Comparison of ENCODE assay signal across 8 mouse cellular contexts in genomic region chr1:104768371-104769249, GRCm38 (mm10). TPM values are rescaled to one million over a fixed set of nuclear protein-coding genes. Genes with fewer than 3 reads are reported as not detected.
A peak's percentile ranks its signal among the peaks of the same experiment; 100 is the strongest.
DNase-seq lines count a peak whose midpoint lies in the region; ATAC-seq and TF ChIP-seq lines count a peak whose summit lies in the region.

Gene Cdh20, plus strand, starts transcription at chr1:104768529.

- H3K27me3 ChIP-seq in heart, embryonic 10.5 days (ENCODE audit: insufficient read depth, poor library complexity, severe bottlenecking): peaks cover 9% of the 10 kb centered on the region; the same call in 1 of the 2 replicates
- no peaks in the 10 kb centered on the region; the same call in none of the 2 replicates for H3K27me3 ChIP-seq in forebrain, embryonic 11.5 days (ENCODE audit: control insufficient read depth, insufficient read depth, low read length)
- peaks cover 5% of the 10 kb centered on the region; the same call in 1 of the 2 replicates for H3K27me3 ChIP-seq in hindbrain, embryonic 14.5 days (ENCODE audit: control insufficient read depth, insufficient read depth, low read length)
- H3K27me3 ChIP-seq in liver, embryonic 12.5 days (replicated peaks): peaks cover 36% of the 10 kb centered on the region

- no peak for TF ChIP-seq CTCF in brain, embryonic 14.5 days (IDR thresholded peaks at IDR 0.05; ENCODE audit: borderline replicate concordance, extremely low read depth, insufficient read depth, insufficient read length)

- no peaks in the 10 kb centered on the region for H3K9me3 ChIP-seq in heart, embryonic 10.5 days
- no peaks in the 10 kb centered on the region for H3K9me3 ChIP-seq in forebrain, embryonic 11.5 days (ENCODE audit: control insufficient read depth, low read length)
- no peaks in the 10 kb centered on the region for H3K9me3 ChIP-seq in hindbrain, embryonic 14.5 days (ENCODE audit: control insufficient read depth, low read length)
- no peaks in the 10 kb centered on the region for H3K9me3 ChIP-seq in liver, embryonic 12.5 days (replicated peaks)

- H3K4me2 ChIP-seq in forebrain, embryonic 11.5 days (ENCODE audit: low read depth, low read length, severe bottlenecking): peak within 1 kb of the TSS; percentile 97
- H3K4me2 ChIP-seq in hindbrain, embryonic 14.5 days (replicated peaks): peak within 1 kb of the TSS; percentile 95
- H3K4me2 ChIP-seq in liver, embryonic 12.5 days: peak within 1 kb of the TSS; percentile 54

- ATAC-seq in forebrain, embryonic 11.5 days (replicated peaks; ENCODE audit: low FRiP score): peak; percentile 76
- ATAC-seq in hindbrain, embryonic 14.5 days (ENCODE audit: low FRiP score): peak; percentile 65
- no peak for ATAC-seq in liver, embryonic 12.5 days

- peaks cover 15% of the 10 kb centered on the region; the same call in 1 of the 2 replicates for H3K4me1 ChIP-seq in heart, embryonic 10.5 days
- 0 out of 2 replicates have a peak, but pooled peaks cover 2% of the 10 kb centered on the region for H3K4me1 ChIP-seq in forebrain, embryonic 11.5 days (replicated peaks; ENCODE audit: control insufficient read depth, insufficient read depth, low read length)
- peaks cover 7% of the 10 kb centered on the region for H3K4me1 ChIP-seq in hindbrain, embryonic 14.5 days (replicated peaks; ENCODE audit: control insufficient read depth, insufficient read depth, low read length)
- no peaks in the 10 kb centered on the region for H3K4me1 ChIP-seq in liver, embryonic 12.5 days

- peak; percentile 75 for DNase-seq in heart, embryonic 10.5 days (ENCODE audit: low spot score)
- DNase-seq in heart, postnatal 25 days (ENCODE audit: low spot score): no peak
- DNase-seq in brain, embryonic 14.5 days (ENCODE audit: low read depth): peak; percentile 81
- peak; percentile 66 for DNase-seq in forebrain, embryonic 11.5 days (ENCODE audit: low spot score)
- DNase-seq in hindbrain, embryonic 14.5 days (ENCODE audit: low spot score): peak; percentile 48
- peak; percentile 50 for DNase-seq in right cerebral cortex, postnatal 4 days
- DNase-seq in adrenal gland, adult 18-20 months (ENCODE audit: low spot score in 2 of 2): no peak

- TF ChIP-seq POLR2A in brain, embryonic 14.5 days (IDR thresholded peaks at IDR 0.05; ENCODE audit: borderline replicate concordance, extremely low read depth, insufficient read depth, insufficient read length, poor library complexity, severe bottlenecking): no peak

- intact Hi-C loops in heart, postnatal 25 days (cut with DNase I): no loop called here

- WGBS in heart, embryonic 10.5 days: under 1% methylated on average over 46 of the region's 46 CpGs
- under 1% methylated on average over 46 of the region's 46 CpGs for WGBS in forebrain, embryonic 11.5 days
- under 1% methylated on average over 46 of the region's 46 CpGs for WGBS in hindbrain, embryonic 14.5 days
- 1% methylated on average over 46 of the region's 46 CpGs for WGBS in liver, embryonic 12.5 days (ENCODE audit: insufficient replicate concordance)

- H3K4me3 ChIP-seq in heart, embryonic 10.5 days: peak within 1 kb of the TSS; percentile 74
- H3K4me3 ChIP-seq in forebrain, embryonic 11.5 days (ENCODE audit: low read depth, low read length): peak within 1 kb of the TSS; percentile 52
- peak within 1 kb of the TSS; percentile 50 for H3K4me3 ChIP-seq in hindbrain, embryonic 14.5 days (replicated peaks; ENCODE audit: low read length)
- H3K4me3 ChIP-seq in liver, embryonic 12.5 days: peak within 1 kb of the TSS; percentile 26

- H3K27ac ChIP-seq in heart, embryonic 10.5 days: peak within 1 kb of the TSS; percentile 83
- H3K27ac ChIP-seq in forebrain, embryonic 11.5 days (ENCODE audit: low read depth, low read length): no peak within 1 kb of the TSS
- no peak within 1 kb of the TSS for H3K27ac ChIP-seq in hindbrain, embryonic 14.5 days
- no peak within 1 kb of the TSS for H3K27ac ChIP-seq in liver, embryonic 12.5 days

- H3K9ac ChIP-seq in forebrain, embryonic 11.5 days (ENCODE audit: low read length): peak within 1 kb of the TSS; percentile 57
- H3K9ac ChIP-seq in hindbrain, embryonic 14.5 days: peak within 1 kb of the TSS; percentile 64
- H3K9ac ChIP-seq in liver, embryonic 12.5 days: no peak within 1 kb of the TSS

- no peaks in the 10 kb centered on the region for H3K36me3 ChIP-seq in heart, embryonic 10.5 days
- no peaks in the 10 kb centered on the region for H3K36me3 ChIP-seq in forebrain, embryonic 11.5 days (ENCODE audit: control insufficient read depth, insufficient read depth, low read length)
- H3K36me3 ChIP-seq in hindbrain, embryonic 14.5 days (replicated peaks; ENCODE audit: control insufficient read depth, insufficient read depth): no peaks in the 10 kb centered on the region
- H3K36me3 ChIP-seq in liver, embryonic 12.5 days: no peaks in the 10 kb centered on the region

RNA-seq across cellular contexts. Expression of gene Cdh20, which starts in this region (rescaled TPM):
- 1.2 and 2.0 TPM in 2 replicates for polyA plus RNA-seq in heart, embryonic 10.5 days (2016; fragmentation: Nextera tagmentation; extraction: Ambion mirVana)
- total RNA-seq in heart, postnatal 25 days (2021): 1 to 10 TPM; 1.0 to 1.5 TPM
- polyA plus RNA-seq in brain, embryonic 14.5 days (2012; rRNA removed): 3.0 and 5.6 TPM in 2 replicates
- 0.43 and 0.71 TPM in 2 replicates for polyA plus RNA-seq in forebrain, embryonic 11.5 days (2014; fragmentation: Nextera tagmentation; extraction: Ambion mirVana)
- polyA plus RNA-seq in hindbrain, embryonic 14.5 days (2014; fragmentation: Nextera tagmentation; extraction: Ambion mirVana): 1.4 and 1.6 TPM in 2 replicates
- polyA plus RNA-seq in liver, embryonic 12.5 days (2016; fragmentation: Nextera tagmentation; extraction: Ambion mirVana): not detected in 2 replicates
- under 1 TPM; 0.17 to 0.22 TPM for total RNA-seq in adrenal gland, adult 18-20 months (2021)

Comparison
In these comparisons a context has a peak if more than half of its experiments do, and no peak if none do; other contexts are left out.
1. DNase-seq: peak in heart, embryonic 10.5 days (single experiment), brain, embryonic 14.5 days (single experiment), hindbrain, embryonic 14.5 days (single experiment) and right cerebral cortex, postnatal 4 days (single experiment); none in heart, postnatal 25 days (single experiment) and adrenal gland, adult 18-20 months (0 of 2).
2. Peak in DNase-seq, ATAC-seq, H3K4me3 ChIP-seq, H3K9ac ChIP-seq and H3K4me2 ChIP-seq in forebrain, embryonic 11.5 days; RNA of the gene not detected or under 1 TPM.
3. Peak in every context shown above with its lines, with median percentiles within 50 percentile points of each other: H3K4me3 ChIP-seq and H3K4me2 ChIP-seq.